Mouse (Mus musculus) testis, adult 2 months (tissue): ENCODE measurements around the gene Robo4. TPM values are rescaled to one million over a fixed set of nuclear protein-coding genes. Genes with fewer than 3 reads are reported as not detected.

ENCODE experiments used
- H3K27ac ChIP-seq: fragments of 200-500 bp; 2 replicates; pipeline ENCODE4 v1.5.1; 2012; ENCODE audit warnings: low read depth, low read length; ENCODE audit not compliant: control insufficient read depth, insufficient read depth
- H3K27me3 ChIP-seq: fragments of 200-500 bp; 2 replicates; pipeline ENCODE4 v1.6.1; 2012; ENCODE audit warnings: mild to moderate bottlenecking, low read length, moderate library complexity; ENCODE audit not compliant: control insufficient read depth, insufficient read depth
- H3K36me3 ChIP-seq: fragments of 200-500 bp; 2 replicates; pipeline ENCODE4 v1.6.1; 2012; ENCODE audit warnings: mild to moderate bottlenecking, low read length; ENCODE audit not compliant: control insufficient read depth, insufficient read depth
- H3K4me1 ChIP-seq: fragments of 200-500 bp; 2 replicates; pipeline ENCODE4 v1.6.1; 2012; ENCODE audit warnings: low read length; ENCODE audit not compliant: control insufficient read depth, insufficient read depth
- H3K4me3 ChIP-seq: fragments of 200-500 bp; 2 replicates; pipeline ENCODE4 v1.5.1; 2012; ENCODE audit warnings: low read depth, mild to moderate bottlenecking, low read length, moderate library complexity, mixed read lengths; ENCODE audit not compliant: control insufficient read depth
- CTCF ChIP-seq: fragments of 200-500 bp; IDR thresholded peaks from 2 replicates; pipeline ENCODE4 v1.5.1; 2012; ENCODE audit warnings: low read depth, mild to moderate bottlenecking, inconsistent platforms, low read length, moderate library complexity; ENCODE audit not compliant: control insufficient read depth, insufficient read depth, insufficient replicate concordance
- POLR2A ChIP-seq: fragments of 200-500 bp; IDR thresholded peaks from 2 replicates; pipeline ENCODE4 v1.6.1; 2012; ENCODE audit warnings: low read depth, mild to moderate bottlenecking, inconsistent platforms, low read length, moderate library complexity; ENCODE audit not compliant: control insufficient read depth
- polyA plus RNA-seq: library from polyadenylated mRNA; depleted of rRNA; stranded (reverse); fragments of >200 nt; gene quantifications from 2 replicates; pipeline ENCODE4 v1.2.3, GENCODE M21; 2012

Robo4 gene
- polyA plus RNA-seq, 1 experiment = 1.0 TPM

GRCm38 (mm10) chr9:37421239-37421638 is 19.5 kb downstream of the Robo4 start:
- H3K27me3 ChIP-seq = no peaks in the 10 kb centered on the region

GRCm38 (mm10) chr9:37429326-37429725 is 27.6 kb downstream of the Robo4 start:
- TF ChIP-seq CTCF = no peak
- H3K4me3 ChIP-seq = peak overlapping the region; percentile 47
- no peaks in the 10 kb centered on the region; the same call in 1 of the 2 replicates for H3K27me3 ChIP-seq
- H3K4me1 ChIP-seq = peaks cover 13% of the 10 kb centered on the region
- H3K27ac ChIP-seq = no peak overlapping the region
- no peaks in the 10 kb centered on the region for H3K36me3 ChIP-seq

More at GRCm38 (mm10) chr9:37421239-37421638, 19.5 kb downstream of the Robo4 start:
- Histone ChIP-seq H3K4me1 (peaks cover 3% of the 10 kb centered on the region; the same call in 1 of the 2 replicates), H3K36me3 (no peaks in the 10 kb centered on the region), H3K4me3 (no peak overlapping the region; the same call in 1 of the 2 replicates), H3K27ac (no peak overlapping the region)
- TF ChIP-seq POLR2A = no peak
- no peak for TF ChIP-seq CTCF

DNA sequence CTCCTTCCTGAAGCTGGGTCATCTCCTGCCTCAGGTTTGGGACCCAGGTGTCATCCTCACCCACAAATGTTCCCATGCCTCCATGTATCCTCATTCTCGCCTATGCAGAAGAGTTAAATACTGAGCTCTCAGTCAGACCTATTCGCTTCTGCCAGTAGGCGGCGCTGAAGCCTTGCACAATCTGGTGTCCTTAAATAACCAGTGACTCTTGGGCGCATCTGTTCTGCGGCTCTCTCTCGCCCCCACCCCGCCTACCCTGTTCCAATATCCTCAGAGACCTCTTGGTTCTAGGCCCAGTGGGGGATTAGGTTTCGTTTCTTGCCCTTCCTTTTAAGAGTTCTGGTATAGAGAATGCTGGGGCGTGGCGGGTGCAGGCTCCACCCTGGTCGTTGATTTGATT is 28.9 kb downstream of the Robo4 start:
- H3K4me3 ChIP-seq = no peak overlapping the region

DNA sequence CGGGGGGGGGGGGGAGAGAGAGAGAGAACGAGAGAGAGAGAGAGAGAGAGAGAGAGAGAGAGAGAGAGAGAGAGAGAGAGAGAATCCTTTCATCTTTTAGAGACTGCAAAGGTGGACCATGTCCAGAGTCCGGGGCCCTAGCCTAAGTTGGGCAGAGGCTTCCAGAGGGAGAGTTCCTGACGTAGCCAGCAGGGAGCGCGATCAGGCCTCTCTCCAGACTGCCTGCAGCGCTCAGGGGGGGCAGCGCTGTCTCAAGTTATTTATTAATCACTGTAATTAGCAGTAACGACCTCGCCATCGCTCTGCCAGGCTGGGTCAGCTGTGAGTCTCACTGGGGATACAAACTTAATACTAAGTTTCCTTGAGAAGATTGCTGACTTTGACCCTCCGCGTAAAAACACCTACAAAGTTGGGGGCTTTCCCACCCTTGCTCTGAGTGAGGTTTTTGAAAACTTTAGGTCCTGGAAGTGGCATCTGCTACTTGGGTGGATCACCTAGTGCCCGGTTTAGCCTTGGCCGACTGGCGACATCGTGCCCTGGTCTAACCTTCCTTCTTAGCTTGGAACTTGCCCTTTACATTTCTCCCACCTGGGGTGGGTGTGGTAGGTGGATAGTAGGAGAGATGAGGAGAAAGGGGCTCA is 30.4 kb downstream of the Robo4 start:
- TF ChIP-seq POLR2A (no peak), CTCF (0 out of 2 replicates have a peak, but pooled peaks have one; percentile 17)
- Histone ChIP-seq H3K36me3 (no peaks in the 10 kb centered on the region), H3K27me3 (no peaks in the 10 kb centered on the region; the same call in 1 of the 2 replicates), H3K4me3 (no peak overlapping the region), H3K4me1 (peaks cover 13% of the 10 kb centered on the region), H3K27ac (no peak overlapping the region)

More for the DNA sequence above, 28.9 kb downstream of the Robo4 start:
- no peak overlapping the region for H3K27ac ChIP-seq
- TF ChIP-seq CTCF = peak; percentile 66; the same call in 1 of the 2 replicates
- TF ChIP-seq POLR2A = no peak
- H3K36me3 ChIP-seq = no peaks in the 10 kb centered on the region
- no peaks in the 10 kb centered on the region; the same call in 1 of the 2 replicates for H3K27me3 ChIP-seq
- peaks cover 13% of the 10 kb centered on the region for H3K4me1 ChIP-seq

DNA sequence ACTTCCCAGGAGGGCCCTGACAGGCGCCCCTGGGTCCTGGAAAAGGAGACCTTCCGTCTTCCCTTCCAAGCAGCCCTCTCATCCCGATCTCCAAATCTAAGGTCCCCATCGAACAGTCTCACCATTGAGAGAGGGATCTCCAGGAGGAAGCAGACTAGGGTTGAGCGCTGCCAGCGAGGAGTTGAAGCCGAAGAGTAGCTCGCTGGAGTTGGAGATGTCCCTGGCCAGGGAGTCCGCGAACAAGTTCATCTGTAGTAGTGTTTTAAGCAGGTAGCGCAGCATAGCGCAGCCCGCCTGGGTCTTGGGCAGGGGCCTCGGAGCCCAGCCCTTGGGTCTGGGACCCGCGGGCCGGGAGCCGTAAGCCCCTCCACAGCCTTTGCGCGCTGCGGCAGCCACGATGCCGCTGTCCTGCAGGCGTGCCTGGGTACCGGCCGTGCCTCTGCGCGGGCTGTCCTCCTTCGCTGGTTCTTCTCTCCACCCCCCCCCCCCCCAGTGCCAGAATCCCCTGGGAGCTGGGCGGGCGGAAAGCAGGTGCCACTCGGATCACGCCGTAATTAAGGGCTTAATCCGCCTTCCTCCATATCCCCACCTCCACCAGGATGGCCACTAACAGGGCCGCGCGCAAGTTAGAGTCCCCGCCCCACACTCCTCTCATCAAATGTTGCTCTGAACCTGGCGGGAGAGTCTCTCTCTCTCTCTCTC is 31.2 kb downstream of the Robo4 start, which contains the start of gene Robo3:
TSS of gene Robo3 (minus strand) at position 527 of the 702 bp plus-strand sequence.
- H3K27me3 ChIP-seq = no peaks in the 10 kb centered on the region; the same call in 1 of the 2 replicates

DNA sequence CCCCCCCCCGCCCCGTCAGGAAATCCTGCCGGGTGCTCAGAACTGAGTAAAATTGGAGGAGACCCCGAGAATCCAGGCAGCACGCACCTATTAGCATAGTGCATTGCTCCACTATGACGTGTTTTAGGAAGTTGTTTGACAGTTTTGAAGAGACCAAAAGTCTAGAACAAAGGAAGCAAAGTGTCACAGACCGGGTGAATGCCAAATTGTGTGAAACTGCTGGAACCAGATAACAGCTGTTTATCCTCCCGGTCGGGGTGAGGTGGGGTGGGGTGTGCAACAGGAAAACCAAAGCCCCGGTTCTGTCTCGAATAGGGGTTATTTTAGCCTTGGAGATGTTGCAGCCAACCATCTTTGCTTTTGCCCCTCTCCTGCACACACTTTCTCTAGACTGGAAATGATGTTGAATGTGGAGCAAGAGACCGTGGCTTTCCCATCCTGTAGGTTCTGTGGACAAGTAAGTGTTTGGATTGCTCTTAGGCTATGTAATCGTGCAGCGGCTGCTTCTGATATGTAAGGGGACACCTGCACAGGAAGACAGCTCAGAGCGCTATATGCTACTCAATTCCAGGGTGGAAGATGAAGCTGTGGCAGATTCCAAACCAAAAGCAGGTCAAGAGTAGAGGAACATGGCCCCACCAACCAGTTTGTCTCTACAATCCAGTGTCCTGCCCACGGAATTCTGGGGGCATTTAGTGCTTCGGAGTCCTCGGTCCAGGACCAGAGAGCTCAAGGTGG is 32.3 kb downstream of the Robo4 start:
- H3K36me3 ChIP-seq = no peaks in the 10 kb centered on the region
- no peak overlapping the region for H3K27ac ChIP-seq
- H3K4me1 ChIP-seq = peaks cover 11% of the 10 kb centered on the region
- H3K27me3 ChIP-seq = no peaks in the 10 kb centered on the region; the same call in 1 of the 2 replicates
- no peak overlapping the region for H3K4me3 ChIP-seq
- TF ChIP-seq CTCF (no peak), POLR2A (no peak)

More for the DNA sequence above, 31.2 kb downstream of the Robo4 start, which contains the start of gene Robo3:
- no peaks in the 10 kb centered on the region for H3K36me3 ChIP-seq
- peaks cover 13% of the 10 kb centered on the region for H3K4me1 ChIP-seq
- no peak for TF ChIP-seq CTCF
- TF ChIP-seq POLR2A = no peak
- no peak within 1 kb of the TSS; the same call in 1 of the 2 replicates for H3K4me3 ChIP-seq
- H3K27ac ChIP-seq = no peak within 1 kb of the TSS
